Mouse (Mus musculus): ENCODE results near the gene Sec24b. TPM values are rescaled to one million over a fixed set of nuclear protein-coding genes. Genes with fewer than 3 reads are reported as not detected.

Sec24b gene
- polyA plus RNA-seq, 1 experiment from 2014 or later: 31.8 TPM

- Histone ChIP-seq H3K27me3 (no peaks in the 10 kb centered on the region), H3K9me3 (no peaks in the 10 kb centered on the region), H3K9ac (replicated peaks) (no peak overlapping the region), H3K27ac (no peak overlapping the region), H3K4me2 (no peak overlapping the region), H3K4me1 (replicated peaks) (no peaks in the 10 kb centered on the region), H3K4me3 (replicated peaks) (no peak overlapping the region), H3K36me3 (no peaks in the 10 kb centered on the region)
- 70% methylated on average over 5 of the region's 5 CpGs for WGBS
- ATAC-seq (ENCODE audit: insufficient number of reproducible peaks, insufficient read depth, low FRiP score, low TSS enrichment, low read depth): no peak
Measured at GRCm38 (mm10) chr3:129946217-129946914, 115.0 kb downstream of the Sec24b start.

GRCm38 (mm10) chr3:129943813-129944212 lies 117.5 kb downstream of the Sec24b start:
- Histone ChIP-seq H3K9ac (replicated peaks) (no peak overlapping the region), H3K4me2 (no peak overlapping the region), H3K4me1 (replicated peaks) (no peaks in the 10 kb centered on the region), H3K27me3 (no peaks in the 10 kb centered on the region), H3K4me3 (replicated peaks) (no peak overlapping the region), H3K36me3 (no peaks in the 10 kb centered on the region), H3K27ac (no peak overlapping the region), H3K9me3 (no peaks in the 10 kb centered on the region)
- no peak for ATAC-seq (ENCODE audit: insufficient number of reproducible peaks, insufficient read depth, low FRiP score, low TSS enrichment, low read depth)
- 70% methylated on average over 4 of the region's 4 CpGs for WGBS

- WGBS: 87% methylated on average over 1 of the region's 1 CpGs
Measured at GRCm38 (mm10) chr3:129941291-129941690, 120.1 kb downstream of the Sec24b start.

GRCm38 (mm10) chr3:129940780-129941179 lies 120.6 kb downstream of the Sec24b start:
- H3K27ac ChIP-seq: no peak overlapping the region
- H3K9ac ChIP-seq (replicated peaks): no peak overlapping the region
- peaks cover 9% of the 10 kb centered on the region for H3K4me1 ChIP-seq (replicated peaks)
- H3K9me3 ChIP-seq: no peaks in the 10 kb centered on the region
- no peak for ATAC-seq (ENCODE audit: insufficient number of reproducible peaks, insufficient read depth, low FRiP score, low TSS enrichment, low read depth)
- no peaks in the 10 kb centered on the region for H3K27me3 ChIP-seq
- WGBS: 94% methylated on average over 2 of the region's 2 CpGs
- H3K4me2 ChIP-seq: no peak overlapping the region
- no peaks in the 10 kb centered on the region for H3K36me3 ChIP-seq
- H3K4me3 ChIP-seq (replicated peaks): no peak overlapping the region

More at GRCm38 (mm10) chr3:129941291-129941690, 120.1 kb downstream of the Sec24b start:
- no peak overlapping the region for H3K4me3 ChIP-seq (replicated peaks)
- H3K36me3 ChIP-seq: no peaks in the 10 kb centered on the region
- no peaks in the 10 kb centered on the region for H3K27me3 ChIP-seq
- ATAC-seq (ENCODE audit: insufficient number of reproducible peaks, insufficient read depth, low FRiP score, low TSS enrichment, low read depth): no peak
- peaks cover 9% of the 10 kb centered on the region for H3K4me1 ChIP-seq (replicated peaks)
- no peaks in the 10 kb centered on the region for H3K9me3 ChIP-seq
- no peak overlapping the region for H3K27ac ChIP-seq
- no peak overlapping the region for H3K4me2 ChIP-seq
- H3K9ac ChIP-seq (replicated peaks): no peak overlapping the region

DNA sequence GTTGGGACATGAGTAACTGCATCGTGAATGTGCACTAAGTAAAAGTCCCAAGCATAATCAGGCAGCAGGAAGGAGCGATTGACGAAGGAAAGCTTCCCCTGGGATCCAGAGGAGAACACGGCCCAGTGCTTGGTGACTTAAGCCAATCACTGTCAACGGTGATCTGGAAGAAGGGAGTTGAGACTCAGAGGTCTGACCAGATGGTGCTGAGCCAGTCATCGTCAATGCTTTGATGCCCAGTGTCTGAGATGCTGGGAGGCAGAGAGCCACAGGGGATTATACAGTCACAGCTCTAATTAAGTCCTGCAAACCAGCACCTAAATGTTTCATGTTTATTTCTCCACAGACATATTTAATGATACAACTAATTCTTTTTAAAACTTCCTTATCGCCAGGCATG lies 122.3 kb downstream of the Sec24b start:
- no peaks in the 10 kb centered on the region for H3K36me3 ChIP-seq
- H3K27ac ChIP-seq: no peak overlapping the region
- no peak overlapping the region for H3K9ac ChIP-seq (replicated peaks)
- no peaks in the 10 kb centered on the region for H3K27me3 ChIP-seq
- H3K4me3 ChIP-seq (replicated peaks): no peak overlapping the region
- no peaks in the 10 kb centered on the region for H3K9me3 ChIP-seq
- no peak overlapping the region for H3K4me2 ChIP-seq
- H3K4me1 ChIP-seq (replicated peaks): peaks cover 9% of the 10 kb centered on the region
- no peak for ATAC-seq (ENCODE audit: insufficient number of reproducible peaks, insufficient read depth, low FRiP score, low TSS enrichment, low read depth)
- whole genome bisulfite sequencing: 43% methylated on average over 7 of the region's 7 CpGs

DNA sequence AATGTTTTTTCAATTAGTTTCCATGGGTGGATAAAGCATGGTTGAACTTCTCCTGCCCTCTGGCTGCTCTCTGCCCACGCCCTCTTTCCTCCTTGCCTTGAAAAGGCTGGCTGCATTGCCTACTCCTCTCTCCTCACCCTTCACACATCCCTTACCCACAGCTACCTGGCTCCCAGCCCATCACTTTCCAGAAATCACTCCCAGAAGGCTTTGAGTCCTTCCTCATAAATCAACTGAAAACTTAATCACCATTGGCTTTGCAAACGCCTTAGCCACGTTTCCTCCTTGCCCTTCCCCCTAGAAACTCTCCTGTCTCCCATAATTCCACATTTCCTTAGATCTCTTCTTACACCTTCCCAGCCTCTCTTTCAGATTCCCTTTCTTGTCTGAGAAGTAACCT lies 123.5 kb downstream of the Sec24b start:
- H3K4me2 ChIP-seq: no peak overlapping the region
- H3K9ac ChIP-seq (replicated peaks): no peak overlapping the region
- H3K9me3 ChIP-seq: no peaks in the 10 kb centered on the region
- no peaks in the 10 kb centered on the region for H3K27me3 ChIP-seq
- H3K27ac ChIP-seq: no peak overlapping the region
- no peak overlapping the region for H3K4me3 ChIP-seq (replicated peaks)
- 18% methylated on average over 3 of the region's 3 CpGs for WGBS
- H3K36me3 ChIP-seq: no peaks in the 10 kb centered on the region
- no peak for ATAC-seq (ENCODE audit: insufficient number of reproducible peaks, insufficient read depth, low FRiP score, low TSS enrichment, low read depth)
- H3K4me1 ChIP-seq (replicated peaks): peaks cover 9% of the 10 kb centered on the region

- Histone ChIP-seq H3K9ac (replicated peaks) (no peak overlapping the region), H3K4me2 (no peak overlapping the region), H3K27me3 (no peaks in the 10 kb centered on the region), H3K4me3 (replicated peaks) (no peak overlapping the region), H3K27ac (no peak overlapping the region), H3K9me3 (no peaks in the 10 kb centered on the region), H3K36me3 (no peaks in the 10 kb centered on the region), H3K4me1 (replicated peaks) (peaks cover 9% of the 10 kb centered on the region)
- 36% methylated on average over 9 of the region's 9 CpGs for WGBS
- no peak for ATAC-seq (ENCODE audit: insufficient number of reproducible peaks, insufficient read depth, low FRiP score, low TSS enrichment, low read depth)
Measured at GRCm38 (mm10) chr3:129936561-129936960, 124.8 kb downstream of the Sec24b start.

Other genes with a start within 250 kb of the Sec24b start
- 0.18 TPM in 1 of 2 replicates, not detected in the other for gene Rrh, start 239.0 kb downstream of the Sec24b start, polyA plus RNA-seq (2016; fragmentation: Nextera tagmentation; extraction: Ambion mirVana)
- gene Gar1, start 230.2 kb downstream of the Sec24b start, polyA plus RNA-seq (2016; fragmentation: Nextera tagmentation; extraction: Ambion mirVana): 110 and 118 TPM in 2 replicates
- 0.13 and 0.23 TPM in 2 replicates for gene Cfi, start 225.7 kb downstream of the Sec24b start, polyA plus RNA-seq (2016; fragmentation: Nextera tagmentation; extraction: Ambion mirVana)
- gene Pla2g12a, start 182.9 kb downstream of the Sec24b start, polyA plus RNA-seq (2016; fragmentation: Nextera tagmentation; extraction: Ambion mirVana): 24.5 and 24.6 TPM in 2 replicates
- 107 and 109 TPM in 2 replicates for gene Casp6, start 160.1 kb downstream of the Sec24b start, polyA plus RNA-seq (2016; fragmentation: Nextera tagmentation; extraction: Ambion mirVana)
- 12.5 and 13.7 TPM in 2 replicates for gene Mcub, start 91.3 kb downstream of the Sec24b start, polyA plus RNA-seq (2016; fragmentation: Nextera tagmentation; extraction: Ambion mirVana)
- 35.9 and 43.2 TPM in 2 replicates for gene Col25a1, start 69.9 kb upstream of the Sec24b start, polyA plus RNA-seq (2016; fragmentation: Nextera tagmentation; extraction: Ambion mirVana)